Mouse (Mus musculus) neural tube, embryonic 11.5 days (tissue): ENCODE data around the gene Saa3. TPM values are rescaled to one million over a fixed set of nuclear protein-coding genes. Genes with fewer than 3 reads are reported as not detected.
A peak's percentile ranks its signal among the peaks of the same experiment; 100 is the strongest.
"Not testable (repeated sequence)": the region's sequence is repeated elsewhere in the genome, so short reads cannot be mapped to it uniquely, and the experiment has no call there.

Experiments
- ATAC-seq: fragments of 200-750 bp; cut with Nextera tagmentation; 2 replicates; pipeline ENCODE4 v1.8.0; 2017; ENCODE audit warnings: moderate number of reproducible peaks, mild to moderate bottlenecking, moderate TSS enrichment, moderate library complexity; ENCODE audit not compliant: insufficient read depth, low FRiP score, low TSS enrichment
- DNase-seq: peaks from one replicate; pipeline ENCODE4 v3.0.0-alpha.2; 2015; ENCODE audit warnings: low spot score
- H3K27ac ChIP-seq: fragments of 300-500 bp; sonication (generic); 2 replicates; pipeline ENCODE4 v1.5.1; 2014; ENCODE audit warnings: low read depth, mild to moderate bottlenecking, low read length
- H3K27me3 ChIP-seq: fragments of 300-500 bp; sonication (generic); 2 replicates; pipeline ENCODE4 v1.6.1; 2014; ENCODE audit warnings: mild to moderate bottlenecking, low read length, mixed read lengths; ENCODE audit not compliant: control insufficient read depth, insufficient read depth
- H3K36me3 ChIP-seq: fragments of 300-500 bp; sonication (generic); 2 replicates; pipeline ENCODE4 v1.6.1; 2014; ENCODE audit warnings: mild to moderate bottlenecking, low read length, moderate library complexity, mixed read lengths; ENCODE audit not compliant: control insufficient read depth, insufficient read depth
- H3K4me1 ChIP-seq: fragments of 300-500 bp; sonication (generic); 2 replicates; pipeline ENCODE4 v1.6.1; 2014; ENCODE audit warnings: low read length, mixed read lengths; ENCODE audit not compliant: control insufficient read depth, insufficient read depth
- H3K4me2 ChIP-seq: fragments of 300-500 bp; sonication (generic); 2 replicates; pipeline ENCODE4 v1.6.1; 2014; ENCODE audit warnings: low read depth, mild to moderate bottlenecking, moderate library complexity
- H3K4me3 ChIP-seq: fragments of 300-500 bp; sonication (generic); 2 replicates; pipeline ENCODE4 v1.5.1; 2014; ENCODE audit warnings: low read depth, low read length
- H3K9ac ChIP-seq: fragments of 300-500 bp; sonication (generic); 2 replicates; pipeline ENCODE4 v1.6.1; 2014; ENCODE audit warnings: mild to moderate bottlenecking, low read length
- H3K9me3 ChIP-seq: fragments of 300-500 bp; sonication (generic); 2 replicates; pipeline ENCODE4 v1.6.1; 2016; ENCODE audit warnings: low read length; ENCODE audit not compliant: control insufficient read depth
- WGBS: fragments of 180-500 bp; shearing (Covaris S2); extraction: QIAGEN DNeasy Blood & Tissue Kit; methylation state at CpG from one replicate; pipeline ENCODE4 v1.1.7; 2014; 5-methylcytosine and 5-hydroxymethylcytosine counted together
- polyA plus RNA-seq: library from polyadenylated mRNA; unstranded; fragments of >200 nt; fragmentation: Nextera tagmentation; extraction: Ambion mirVana; gene quantifications from 2 replicates; pipeline ENCODE4 v1.2.1, GENCODE M21; 2014

The Saa3 gene
- polyA plus RNA-seq, 1 experiment from 2014 or later = not detected

DNA sequence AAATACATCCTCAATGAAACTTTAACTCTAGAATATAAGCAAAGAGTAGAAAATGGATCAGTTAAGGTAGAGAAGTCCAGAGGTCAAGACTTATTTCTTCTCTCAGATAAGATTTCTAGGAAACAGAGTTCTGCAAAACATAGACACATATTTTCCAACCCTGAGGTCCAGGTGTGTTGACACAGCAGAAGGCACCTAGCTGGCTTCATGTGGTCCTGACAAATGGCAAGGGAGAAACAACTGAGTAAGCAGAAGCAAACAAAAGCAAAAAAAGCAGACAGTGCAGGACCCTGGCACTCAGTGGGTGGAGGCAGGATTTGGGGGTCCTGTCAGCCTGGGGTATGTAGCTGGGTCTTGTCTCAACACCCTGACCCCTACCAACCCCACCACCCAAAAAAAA lies 34.8 kb downstream of the Saa3 start:
- Histone ChIP-seq H3K4me2 (no peak overlapping the region), H3K4me3 (no peak overlapping the region), H3K27me3 (no peaks in the 10 kb centered on the region), H3K4me1 (no peaks in the 10 kb centered on the region), H3K27ac (no peak overlapping the region), H3K9ac (no peak overlapping the region), H3K36me3 (no peaks in the 10 kb centered on the region), H3K9me3 (no peaks in the 10 kb centered on the region)
- ATAC-seq (no peak), DNase-seq (no peak)

GRCm38 (mm10) chr7:46679044-46679443 lies 36.5 kb downstream of the Saa3 start:
- H3K4me3 ChIP-seq, H3K27ac ChIP-seq, H3K4me2 ChIP-seq, DNase-seq, H3K9me3 ChIP-seq, H3K36me3 ChIP-seq, ATAC-seq, H3K9ac ChIP-seq, H3K4me1 ChIP-seq, H3K27me3 ChIP-seq: not testable (repeated sequence)
- WGBS = 91% methylated on average over 7 of the region's 7 CpGs

GRCm38 (mm10) chr7:46678417-46678816 lies 37.1 kb downstream of the Saa3 start:
- ATAC-seq = no peak
- 97% methylated on average over 3 of the region's 3 CpGs for WGBS
- DNase-seq = no peak

GRCm38 (mm10) chr7:46676808-46677360 lies 38.6 kb downstream of the Saa3 start:
- WGBS = 56% methylated on average over 5 of the region's 5 CpGs
- Histone ChIP-seq H3K4me3 (no peak overlapping the region), H3K36me3 (no peaks in the 10 kb centered on the region), H3K27me3 (no peaks in the 10 kb centered on the region), H3K9me3 (no peaks in the 10 kb centered on the region), H3K4me2 (no peak overlapping the region), H3K9ac (no peak overlapping the region), H3K27ac (no peak overlapping the region), H3K4me1 (no peaks in the 10 kb centered on the region)
- no peak for ATAC-seq
- no peak for DNase-seq

More at GRCm38 (mm10) chr7:46678417-46678816, 37.1 kb downstream of the Saa3 start:
- Histone ChIP-seq H3K27ac (no peak overlapping the region), H3K27me3 (no peaks in the 10 kb centered on the region), H3K9ac (no peak overlapping the region), H3K4me2 (no peak overlapping the region), H3K36me3 (no peaks in the 10 kb centered on the region), H3K4me1 (no peaks in the 10 kb centered on the region), H3K4me3 (no peak overlapping the region), H3K9me3 (no peaks in the 10 kb centered on the region)

DNA sequence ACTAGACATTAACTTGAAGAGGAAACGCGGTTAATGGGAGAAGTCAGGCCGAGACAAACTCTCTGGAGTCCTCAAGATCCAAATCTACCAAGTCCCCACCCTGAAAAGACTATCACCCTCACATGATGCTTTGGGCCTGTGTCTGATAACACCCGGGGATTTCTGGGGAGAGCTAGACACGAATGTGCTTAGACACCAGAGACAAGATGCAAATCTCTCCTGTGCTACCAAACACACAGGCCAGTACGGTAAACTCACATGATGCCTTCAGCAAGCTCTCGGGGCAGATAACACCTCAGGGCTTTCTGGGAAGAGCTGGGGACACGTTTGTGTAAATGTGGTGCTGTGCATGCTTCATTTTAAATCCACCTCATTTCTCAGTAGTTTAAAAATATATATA lies 39.6 kb downstream of the Saa3 start:
- no peak overlapping the region for H3K4me2 ChIP-seq
- no peak overlapping the region for H3K9ac ChIP-seq
- no peak overlapping the region for H3K4me3 ChIP-seq
- H3K4me1 ChIP-seq = no peaks in the 10 kb centered on the region
- WGBS = 87% methylated on average over 8 of the region's 8 CpGs
- H3K27me3 ChIP-seq = no peaks in the 10 kb centered on the region
- no peaks in the 10 kb centered on the region for H3K36me3 ChIP-seq
- no peak overlapping the region for H3K27ac ChIP-seq
- H3K9me3 ChIP-seq = no peaks in the 10 kb centered on the region
- DNase-seq (no peak), ATAC-seq (no peak)

DNA sequence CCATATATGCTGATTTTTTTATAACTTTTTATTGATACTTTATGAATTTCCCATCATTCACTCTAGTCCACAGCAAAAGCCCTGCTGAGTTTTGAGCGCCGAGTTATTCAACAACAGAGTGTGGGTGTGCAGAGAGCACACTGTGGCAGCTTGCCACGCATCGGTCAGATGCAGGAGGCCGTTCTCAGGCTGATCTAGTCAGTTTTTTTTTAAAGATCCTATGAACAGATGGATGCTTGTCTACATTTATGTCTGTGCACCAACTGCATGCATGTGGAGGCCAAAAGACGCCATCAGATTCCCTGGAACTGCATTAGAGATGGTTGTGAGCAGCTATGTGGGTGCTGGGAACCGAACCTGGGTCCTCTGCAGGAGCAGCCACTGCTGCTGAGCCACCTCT lies 40.4 kb downstream of the Saa3 start:
- no peaks in the 10 kb centered on the region for H3K9me3 ChIP-seq
- H3K4me1 ChIP-seq = no peaks in the 10 kb centered on the region
- no peak overlapping the region for H3K27ac ChIP-seq
- no peaks in the 10 kb centered on the region for H3K36me3 ChIP-seq
- no peak overlapping the region for H3K4me3 ChIP-seq
- no peaks in the 10 kb centered on the region for H3K27me3 ChIP-seq
- no peak overlapping the region for H3K4me2 ChIP-seq
- 93% methylated on average over 7 of the region's 7 CpGs for WGBS
- H3K9ac ChIP-seq = no peak overlapping the region
- DNase-seq = no peak
- no peak for ATAC-seq

- Histone ChIP-seq H3K27ac (no peak within 1 kb of the TSS), H3K36me3 (no peaks in the 10 kb centered on the region), H3K4me3 (no peak within 1 kb of the TSS), H3K9me3 (no peaks in the 10 kb centered on the region), H3K27me3 (no peaks in the 10 kb centered on the region; the same call in 1 of the 2 replicates), H3K9ac (no peak within 1 kb of the TSS), H3K4me1 (0 out of 2 replicates have a peak, but pooled peaks cover 1% of the 10 kb centered on the region), H3K4me2 (no peak within 1 kb of the TSS)
- no peak for ATAC-seq
- no peak for DNase-seq
- WGBS = 65% methylated on average over 10 of the region's 10 CpGs
These were observed 43.3 kb downstream of the Saa3 start, which contains the start of gene Tph1 for GRCm38 (mm10) chr7:46672160-46672672. Tph1 (minus strand) TSS chr7:46672537.

- no peak overlapping the region for H3K4me3 ChIP-seq
- 1% methylated on average over 21 of the region's 21 CpGs for WGBS
- no peaks in the 10 kb centered on the region for H3K36me3 ChIP-seq
- ATAC-seq (peak; percentile 27; the same call in 1 of the 2 replicates), DNase-seq (peak; percentile 59)
- H3K27ac ChIP-seq = no peak overlapping the region
- H3K9me3 ChIP-seq = no peaks in the 10 kb centered on the region
- H3K4me2 ChIP-seq = peak overlapping the region; percentile 24
- H3K9ac ChIP-seq = no peak overlapping the region
- H3K4me1 ChIP-seq = 0 out of 2 replicates have a peak, but pooled peaks cover 3% of the 10 kb centered on the region
- no peaks in the 10 kb centered on the region; the same call in 1 of the 2 replicates for H3K27me3 ChIP-seq
These were observed 48.2 kb downstream of the Saa3 start for GRCm38 (mm10) chr7:46667256-46667655.

GRCm38 (mm10) chr7:46665236-46665635 lies 50.3 kb downstream of the Saa3 start:
- Histone ChIP-seq H3K9ac (no peak overlapping the region), H3K27ac (no peak overlapping the region), H3K4me1 (0 out of 2 replicates have a peak, but pooled peaks cover 3% of the 10 kb centered on the region), H3K9me3 (no peaks in the 10 kb centered on the region), H3K27me3 (no peaks in the 10 kb centered on the region; the same call in 1 of the 2 replicates), H3K4me3 (no peak overlapping the region), H3K4me2 (no peak overlapping the region), H3K36me3 (no peaks in the 10 kb centered on the region)
- ATAC-seq = no peak
- DNase-seq = peak; percentile 46
- WGBS = 41% methylated on average over 9 of the region's 9 CpGs
